ENCODE assay signal across 25 mouse cellular contexts in the genomic region with DNA sequence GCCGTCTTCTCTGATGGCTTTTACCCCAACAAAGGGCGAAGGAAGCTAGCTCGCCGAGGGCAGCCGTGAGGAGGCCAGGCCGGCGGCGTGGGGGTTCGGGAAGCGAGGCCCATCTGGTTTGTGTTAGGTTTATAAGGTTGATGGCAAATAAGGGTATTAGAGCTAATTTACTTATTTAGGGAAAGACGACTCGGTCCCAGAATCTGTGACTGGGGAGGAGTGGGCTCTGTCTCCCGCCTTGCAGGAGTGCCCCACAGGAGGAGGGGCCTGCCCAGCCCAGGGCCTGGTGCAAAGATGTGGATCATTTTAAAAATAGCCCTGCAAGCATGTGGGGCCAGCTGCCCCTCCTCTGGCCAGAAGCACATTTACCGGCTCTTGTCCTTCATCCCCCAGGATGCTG.
DNase-seq lines count a peak whose midpoint lies in the region; ATAC-seq lines count a peak whose summit lies in the region.
"Had no signal": no experiment of that assay in that cellular context is flagged by ENCODE, and none has a peak within 500 bp of the region (broad histone marks: within the 10 kb centered on the region; RNA-seq: fewer than 3 reads in every experiment).

No protein-coding gene starts in this region.

- H3K27me3 ChIP-seq in embryonic facial prominence, embryonic 10.5 days (replicated peaks; ENCODE audit: low read depth, poor library complexity, severe bottlenecking), result peaks cover 76% of the 10 kb centered on the region
- peaks cover 14% of the 10 kb centered on the region for H3K27me3 ChIP-seq in embryonic facial prominence, embryonic 14.5 days (replicated peaks; ENCODE audit: control insufficient read depth, insufficient read depth, low read length)
- H3K27me3 ChIP-seq in limb, embryonic 11.5 days (ENCODE audit: control insufficient read depth, insufficient read depth, low read length), result peaks cover 33% of the 10 kb centered on the region

- H3K4me2 ChIP-seq in embryonic facial prominence, embryonic 14.5 days (ENCODE audit: low read depth, low read length), result 0 out of 2 replicates have a peak overlapping the region, but pooled peaks have one; percentile 7
- H3K4me2 ChIP-seq in limb, embryonic 11.5 days (ENCODE audit: low read depth, severe bottlenecking), result no peak overlapping the region
- H3K4me2 ChIP-seq: forebrain, embryonic 12.5 days; heart, embryonic 11.5 days; heart, embryonic 15.5 days; hindbrain, embryonic 13.5 days had no signal

- H3K9me3 ChIP-seq in embryonic facial prominence, embryonic 10.5 days, result no peaks in the 10 kb centered on the region
- no peaks in the 10 kb centered on the region for H3K9me3 ChIP-seq in embryonic facial prominence, embryonic 14.5 days (ENCODE audit: control insufficient read depth, low read length)
- H3K9me3 ChIP-seq in limb, embryonic 11.5 days (ENCODE audit: control insufficient read depth, low read length), result no peaks in the 10 kb centered on the region
- H3K9me3 ChIP-seq: forebrain, embryonic 12.5 days; heart, embryonic 15.5 days; hindbrain, embryonic 13.5 days had no signal

- peak; percentile 62 for DNase-seq in embryo, embryonic 10 days (ENCODE audit: low spot score)
- DNase-seq in embryo, embryonic 9.5 days (ENCODE audit: extremely low spot score), result no peak
- peak; percentile 83 for DNase-seq in embryonic facial prominence, embryonic 10.5 days (ENCODE audit: low spot score)
- peak; percentile 19 for DNase-seq in embryonic facial prominence, embryonic 14.5 days (ENCODE audit: low spot score)
- peak; percentile 79 for DNase-seq in limb, embryonic 11.5 days (ENCODE audit: low spot score)
- no peak for DNase-seq in cerebellum, postnatal 4 days (ENCODE audit: low spot score in 2 of 2)
- DNase-seq in thymus, postnatal 4 days, result no peak
- no peak for DNase-seq in adrenal gland, postnatal 36 days
- DNase-seq: adrenal gland, postnatal 10 days; B cell, adult 2 months; cerebellum, adult 11-12 months; cerebellum, adult 9-10 months; cerebellum, postnatal 36 days; forebrain, postnatal 0 days; gastrocnemius, postnatal 36 days; heart, adult 11 months; heart, postnatal 14 days; kidney, adult 11 months had no signal

- peak overlapping the region; percentile 20; the same call in 1 of the 2 replicates for H3K4me3 ChIP-seq in embryonic facial prominence, embryonic 10.5 days
- no peak overlapping the region for H3K4me3 ChIP-seq in embryonic facial prominence, embryonic 14.5 days (ENCODE audit: low read depth, low read length)
- H3K4me3 ChIP-seq in limb, embryonic 11.5 days (ENCODE audit: low read depth, low read length), result no peak overlapping the region
- H3K4me3 ChIP-seq: forebrain, embryonic 12.5 days; heart, embryonic 15.5 days; hindbrain, embryonic 13.5 days had no signal

- no peaks in the 10 kb centered on the region for H3K36me3 ChIP-seq in embryonic facial prominence, embryonic 10.5 days (replicated peaks)
- no peaks in the 10 kb centered on the region for H3K36me3 ChIP-seq in embryonic facial prominence, embryonic 14.5 days (ENCODE audit: control insufficient read depth, insufficient read depth, low read length)
- no peaks in the 10 kb centered on the region for H3K36me3 ChIP-seq in limb, embryonic 11.5 days (ENCODE audit: control insufficient read depth, insufficient read depth, low read length)
- H3K36me3 ChIP-seq: forebrain, embryonic 12.5 days; G1E; heart, embryonic 15.5 days; hindbrain, embryonic 13.5 days had no signal

- ATAC-seq in embryonic facial prominence, embryonic 14.5 days (ENCODE audit: low read depth), result peak; percentile 18; the same call in 1 of the 2 replicates
- peak; percentile 52; the same call in 1 of the 2 replicates for ATAC-seq in limb, embryonic 11.5 days (ENCODE audit: insufficient number of reproducible peaks, low FRiP score, low TSS enrichment, low read depth)
- ATAC-seq: CD4-positive, CD25-positive, alpha-beta regulatory T cell, adult 4 months; forebrain, postnatal 0 days; hindbrain, postnatal 0 days had no signal

- H3K27ac ChIP-seq in embryonic facial prominence, embryonic 10.5 days (replicated peaks), result peak overlapping the region; percentile 72
- H3K27ac ChIP-seq in embryonic facial prominence, embryonic 14.5 days (replicated peaks; ENCODE audit: low read depth, low read length), result no peak overlapping the region
- H3K27ac ChIP-seq in limb, embryonic 11.5 days (replicated peaks; ENCODE audit: low read depth, low read length), result no peak overlapping the region; the same call in 1 of the 2 replicates
- H3K27ac ChIP-seq: forebrain, embryonic 12.5 days; heart, embryonic 15.5 days; hindbrain, embryonic 13.5 days; hindbrain, postnatal 0 days had no signal

- peaks cover 35% of the 10 kb centered on the region for H3K4me1 ChIP-seq in embryonic facial prominence, embryonic 10.5 days
- peaks cover 9% of the 10 kb centered on the region for H3K4me1 ChIP-seq in embryonic facial prominence, embryonic 14.5 days (ENCODE audit: control insufficient read depth, insufficient read depth, low read length)
- no peaks in the 10 kb centered on the region for H3K4me1 ChIP-seq in limb, embryonic 11.5 days (ENCODE audit: control insufficient read depth, insufficient read depth, low read length)
- H3K4me1 ChIP-seq: forebrain, embryonic 12.5 days; hindbrain, embryonic 13.5 days had no signal

- H3K9ac ChIP-seq in embryonic facial prominence, embryonic 14.5 days (ENCODE audit: low read depth, low read length), result no peak overlapping the region
- no peak overlapping the region for H3K9ac ChIP-seq in limb, embryonic 11.5 days (ENCODE audit: low read length)
- H3K9ac ChIP-seq: forebrain, embryonic 12.5 days; forebrain, postnatal 0 days; heart, embryonic 15.5 days; hindbrain, embryonic 13.5 days had no signal

- 30% methylated on average over 14 of the region's 14 CpGs for WGBS in embryonic facial prominence, embryonic 10.5 days
- WGBS in embryonic facial prominence, embryonic 14.5 days, result 44% methylated on average over 14 of the region's 14 CpGs
- 15% methylated on average over 14 of the region's 14 CpGs for WGBS in limb, embryonic 11.5 days

Comparison
In these comparisons a context has a peak if more than half of its experiments do, and no peak if none do; other contexts are left out.
1. DNase-seq: peak in embryo, embryonic 10 days (single experiment), embryonic facial prominence, embryonic 10.5 days (single experiment), embryonic facial prominence, embryonic 14.5 days (single experiment) and limb, embryonic 11.5 days (single experiment); none in embryo, embryonic 9.5 days (single experiment), cerebellum, postnatal 4 days (0 of 2), thymus, postnatal 4 days (single experiment) and adrenal gland, postnatal 36 days (0 of 2).